Mouse (Mus musculus): ENCODE data around the gene Abcb8. TPM values are rescaled to one million over a fixed set of nuclear protein-coding genes. Genes with fewer than 3 reads are reported as not detected.
A peak's percentile ranks its signal among the peaks of the same experiment; 100 is the strongest.

Abcb8 gene
- polyA plus RNA-seq, 1 experiment: 10.6 TPM

GRCm38 (mm10) chr5:24423129-24424003 lies 29.9 kb downstream of the Abcb8 start, which contains the start of the genes Cdk5 and Slc4a2:
Gene Cdk5, minus strand, starts transcription at chr5:24423530.
Gene Slc4a2, plus strand, starts transcription at chr5:24423837.
- H3K27me3 ChIP-seq (replicated peaks): peaks cover 3% of the 10 kb centered on the region
- no peaks in the 10 kb centered on the region for H3K9me3 ChIP-seq
- H3K4me3 ChIP-seq (replicated peaks): peak within 1 kb of the TSS; percentile 92
- H3K4me1 ChIP-seq: peaks cover 80% of the 10 kb centered on the region
- peaks cover 49% of the 10 kb centered on the region for H3K36me3 ChIP-seq (replicated peaks; ENCODE audit: low read length)
- TF ChIP-seq GATA1 (IDR thresholded peaks at IDR 0.05; ENCODE audit: borderline replicate concordance, low read length): no peak

GRCm38 (mm10) chr5:24424004-24424781 lies 30.7 kb downstream of the Abcb8 start:
- H3K36me3 ChIP-seq (replicated peaks; ENCODE audit: low read length): peaks cover 49% of the 10 kb centered on the region
- peak overlapping the region; percentile 92 for H3K4me3 ChIP-seq (replicated peaks)
- peaks cover 79% of the 10 kb centered on the region for H3K4me1 ChIP-seq
- peaks cover 1% of the 10 kb centered on the region for H3K27me3 ChIP-seq (replicated peaks)
- TF ChIP-seq FLI1 (IDR thresholded peaks at IDR 0.05; ENCODE audit: low read length) (no peak), GATA1 (IDR thresholded peaks at IDR 0.05; ENCODE audit: borderline replicate concordance, low read length) (no peak)
- H3K9me3 ChIP-seq: no peaks in the 10 kb centered on the region

- Histone ChIP-seq H3K9me3 (no peaks in the 10 kb centered on the region), H3K36me3 (replicated peaks; ENCODE audit: low read length) (peaks cover 49% of the 10 kb centered on the region), H3K4me1 (peaks cover 72% of the 10 kb centered on the region), H3K4me3 (replicated peaks) (peak overlapping the region; percentile 92), H3K27me3 (replicated peaks) (no peaks in the 10 kb centered on the region)
- TF ChIP-seq GATA1 (IDR thresholded peaks at IDR 0.05; ENCODE audit: borderline replicate concordance, low read length) (no peak), FLI1 (IDR thresholded peaks at IDR 0.05; ENCODE audit: low read length) (no peak)
These were observed 31.5 kb downstream of the Abcb8 start for GRCm38 (mm10) chr5:24424861-24425411.

GRCm38 (mm10) chr5:24425421-24426036 lies 32.1 kb downstream of the Abcb8 start:
- Histone ChIP-seq H3K36me3 (replicated peaks; ENCODE audit: low read length) (peaks cover 49% of the 10 kb centered on the region), H3K4me3 (replicated peaks) (peak overlapping the region; percentile 92), H3K27me3 (replicated peaks) (no peaks in the 10 kb centered on the region), H3K4me1 (peaks cover 66% of the 10 kb centered on the region), H3K9me3 (no peaks in the 10 kb centered on the region)
- no peak for TF ChIP-seq GATA1 (IDR thresholded peaks at IDR 0.05; ENCODE audit: borderline replicate concordance, low read length)
- no peak for TF ChIP-seq FLI1 (IDR thresholded peaks at IDR 0.05; ENCODE audit: low read length)

GRCm38 (mm10) chr5:24426037-24426432 lies 32.6 kb downstream of the Abcb8 start:
- TF ChIP-seq FLI1 (IDR thresholded peaks at IDR 0.05; ENCODE audit: low read length): no peak
- TF ChIP-seq GATA1 (IDR thresholded peaks at IDR 0.05; ENCODE audit: borderline replicate concordance, low read length): no peak
- peaks cover 61% of the 10 kb centered on the region for H3K4me1 ChIP-seq
- H3K4me3 ChIP-seq (replicated peaks): peak overlapping the region; percentile 92
- peaks cover 49% of the 10 kb centered on the region for H3K36me3 ChIP-seq (replicated peaks; ENCODE audit: low read length)
- no peaks in the 10 kb centered on the region for H3K9me3 ChIP-seq
- no peaks in the 10 kb centered on the region for H3K27me3 ChIP-seq (replicated peaks)

GRCm38 (mm10) chr5:24426556-24427284 lies 33.3 kb downstream of the Abcb8 start:
- no peak for TF ChIP-seq GATA1 (IDR thresholded peaks at IDR 0.05; ENCODE audit: borderline replicate concordance, low read length)
- TF ChIP-seq FLI1 (IDR thresholded peaks at IDR 0.05; ENCODE audit: low read length): no peak
- no peaks in the 10 kb centered on the region for H3K9me3 ChIP-seq
- peaks cover 58% of the 10 kb centered on the region for H3K4me1 ChIP-seq
- H3K36me3 ChIP-seq (replicated peaks; ENCODE audit: low read length): peaks cover 49% of the 10 kb centered on the region
- no peaks in the 10 kb centered on the region for H3K27me3 ChIP-seq (replicated peaks)
- H3K4me3 ChIP-seq (replicated peaks): peak overlapping the region; percentile 92

- TF ChIP-seq FLI1 (IDR thresholded peaks at IDR 0.05; ENCODE audit: low read length) (no peak), GATA1 (IDR thresholded peaks at IDR 0.05; ENCODE audit: borderline replicate concordance, low read length) (no peak)
These were observed 33.8 kb downstream of the Abcb8 start for GRCm38 (mm10) chr5:24427285-24427633.

GRCm38 (mm10) chr5:24427981-24428402 lies 34.5 kb downstream of the Abcb8 start:
- no peak for TF ChIP-seq GATA1 (IDR thresholded peaks at IDR 0.05; ENCODE audit: borderline replicate concordance, low read length)
- no peak for TF ChIP-seq FLI1 (IDR thresholded peaks at IDR 0.05; ENCODE audit: low read length)
- H3K36me3 ChIP-seq (replicated peaks; ENCODE audit: low read length): peaks cover 56% of the 10 kb centered on the region
- no peaks in the 10 kb centered on the region for H3K27me3 ChIP-seq (replicated peaks)
- peaks cover 46% of the 10 kb centered on the region for H3K4me1 ChIP-seq
- H3K9me3 ChIP-seq: no peaks in the 10 kb centered on the region
- no peak overlapping the region for H3K4me3 ChIP-seq (replicated peaks)

More at GRCm38 (mm10) chr5:24427285-24427633, 33.8 kb downstream of the Abcb8 start:
- H3K4me3 ChIP-seq (replicated peaks): peak overlapping the region; percentile 92
- peaks cover 53% of the 10 kb centered on the region for H3K4me1 ChIP-seq
- H3K27me3 ChIP-seq (replicated peaks): no peaks in the 10 kb centered on the region
- H3K36me3 ChIP-seq (replicated peaks; ENCODE audit: low read length): peaks cover 49% of the 10 kb centered on the region
- no peaks in the 10 kb centered on the region for H3K9me3 ChIP-seq

- TF ChIP-seq GATA1 (IDR thresholded peaks at IDR 0.05; ENCODE audit: borderline replicate concordance, low read length): no peak
- no peak for TF ChIP-seq FLI1 (IDR thresholded peaks at IDR 0.05; ENCODE audit: low read length)
- peaks cover 62% of the 10 kb centered on the region for H3K36me3 ChIP-seq (replicated peaks; ENCODE audit: low read length)
- H3K4me3 ChIP-seq (replicated peaks): no peak overlapping the region
- no peaks in the 10 kb centered on the region for H3K9me3 ChIP-seq
- no peaks in the 10 kb centered on the region for H3K27me3 ChIP-seq (replicated peaks)
- peaks cover 44% of the 10 kb centered on the region for H3K4me1 ChIP-seq
These were observed 35.1 kb downstream of the Abcb8 start for GRCm38 (mm10) chr5:24428596-24428995.

Measured in megakaryocyte, embryonic 14.5 days (primary cell).